Mouse (Mus musculus) embryonic facial prominence, embryonic 12.5 days (tissue): ENCODE measurements around the gene Muc5ac. TPM values are rescaled to one million over a fixed set of nuclear protein-coding genes. Genes with fewer than 3 reads are reported as not detected.

Experiments used
- ATAC-seq: fragments of 200-750 bp; cut with Nextera tagmentation; 2 replicates; pipeline ENCODE4 v1.8.0; 2017; ENCODE audit not compliant: insufficient number of reproducible peaks, insufficient read depth, low FRiP score, low TSS enrichment
- H3K27ac ChIP-seq: fragments of 300-500 bp; sonication (generic); 2 replicates; pipeline ENCODE4 v1.5.1; 2016; ENCODE audit warnings: mild to moderate bottlenecking
- H3K27me3 ChIP-seq: fragments of 300-500 bp; sonication (generic); 2 replicates; pipeline ENCODE4 v1.6.1; 2016; ENCODE audit warnings: mild to moderate bottlenecking, moderate library complexity
- H3K36me3 ChIP-seq: fragments of 300-500 bp; sonication (generic); 2 replicates; pipeline ENCODE4 v1.6.1; 2016; ENCODE audit warnings: mild to moderate bottlenecking
- H3K4me1 ChIP-seq: fragments of 300-500 bp; sonication (generic); 2 replicates; pipeline ENCODE4 v1.6.1; 2016
- H3K4me2 ChIP-seq: fragments of 300-500 bp; sonication (generic); replicated peaks from 2 replicates; pipeline ENCODE4 v1.6.1; 2016; ENCODE audit warnings: mild to moderate bottlenecking, moderate library complexity
- H3K4me3 ChIP-seq: fragments of 300-500 bp; sonication (generic); 2 replicates; pipeline ENCODE4 v1.5.1; 2016; ENCODE audit warnings: mild to moderate bottlenecking
- H3K9ac ChIP-seq: fragments of 300-500 bp; sonication (generic); 2 replicates; pipeline ENCODE4 v1.6.1; 2016; ENCODE audit warnings: mild to moderate bottlenecking, moderate library complexity
- H3K9me3 ChIP-seq: fragments of 300-500 bp; sonication (generic); 2 replicates; pipeline ENCODE4 v1.6.1; 2016; ENCODE audit warnings: mild to moderate bottlenecking, moderate library complexity
- WGBS: fragments of 180-500 bp; shearing (Covaris S2); methylation state at CpG from one replicate; pipeline ENCODE4 v1.1.7; 2016; 5-methylcytosine and 5-hydroxymethylcytosine counted together
- polyA plus RNA-seq: library from polyadenylated mRNA; unstranded; fragments of >200 nt; fragmentation: Nextera tagmentation; extraction: Ambion mirVana; gene quantifications from 2 replicates; pipeline ENCODE4 v1.2.1, GENCODE M21; 2016

Gene Muc5ac
- polyA plus RNA-seq, 1 experiment from 2014 or later, result not detected

GRCm38 (mm10) chr7:141838779-141839178 lies 50.0 kb downstream of the Muc5ac start, which contains the start of gene Muc5b:
Gene Muc5b, plus strand, starts transcription at chr7:141839070.
- Histone ChIP-seq H3K9me3 (no peaks in the 10 kb centered on the region), H3K9ac (no peak within 1 kb of the TSS), H3K4me1 (no peaks in the 10 kb centered on the region), H3K4me3 (no peak within 1 kb of the TSS), H3K36me3 (no peaks in the 10 kb centered on the region), H3K4me2 (no peak within 1 kb of the TSS), H3K27me3 (no peaks in the 10 kb centered on the region), H3K27ac (no peak within 1 kb of the TSS)
- no peak for ATAC-seq
- 66% methylated on average over 5 of the region's 5 CpGs for WGBS

GRCm38 (mm10) chr7:141840354-141840753 lies 51.6 kb downstream of the Muc5ac start:
- H3K27ac ChIP-seq, result no peak overlapping the region
- H3K27me3 ChIP-seq, result no peaks in the 10 kb centered on the region
- no peak for ATAC-seq
- WGBS, result 77% methylated on average over 10 of the region's 10 CpGs
- H3K9me3 ChIP-seq, result no peaks in the 10 kb centered on the region
- H3K4me1 ChIP-seq, result no peaks in the 10 kb centered on the region
- H3K4me2 ChIP-seq, result no peak overlapping the region
- no peak overlapping the region for H3K9ac ChIP-seq
- no peaks in the 10 kb centered on the region for H3K36me3 ChIP-seq
- H3K4me3 ChIP-seq, result no peak overlapping the region

- H3K27me3 ChIP-seq, result no peaks in the 10 kb centered on the region
- no peaks in the 10 kb centered on the region for H3K4me1 ChIP-seq
- no peaks in the 10 kb centered on the region for H3K36me3 ChIP-seq
- no peak overlapping the region for H3K27ac ChIP-seq
- no peak overlapping the region for H3K9ac ChIP-seq
- H3K4me3 ChIP-seq, result no peak overlapping the region
- whole genome bisulfite sequencing, result 83% methylated on average over 4 of the region's 4 CpGs
- ATAC-seq, result no peak
- H3K9me3 ChIP-seq, result no peaks in the 10 kb centered on the region
- no peak overlapping the region for H3K4me2 ChIP-seq
Measured at GRCm38 (mm10) chr7:141861046-141861445, 72.3 kb downstream of the Muc5ac start.

Other genes starting within 250 kb of the Muc5ac start
- 32.5 and 34.7 TPM in 2 replicates for gene Chid1, start 249.1 kb upstream of the Muc5ac start, polyA plus RNA-seq
- 99.2 and 102 TPM in 2 replicates for gene Ap2a2, start 226.8 kb upstream of the Muc5ac start, polyA plus RNA-seq
- 0.19 and 0.23 TPM in 2 replicates for gene Muc6, start 133.7 kb upstream of the Muc5ac start, polyA plus RNA-seq
- gene Muc2, start 98.6 kb upstream of the Muc5ac start, polyA plus RNA-seq, result 0.13 and 0.48 TPM in 2 replicates
- gene Muc5b, start 50.1 kb downstream of the Muc5ac start, polyA plus RNA-seq, result 0.01 and 0.03 TPM in 2 replicates
- gene Tollip, start 129.5 kb downstream of the Muc5ac start, polyA plus RNA-seq, result 45.7 and 46.5 TPM in 2 replicates
- 1.8 and 3.3 TPM in 2 replicates for gene Brsk2, start 160.8 kb downstream of the Muc5ac start, polyA plus RNA-seq